ENCODE assay signal across 24 mouse cellular contexts in the genomic region with DNA sequence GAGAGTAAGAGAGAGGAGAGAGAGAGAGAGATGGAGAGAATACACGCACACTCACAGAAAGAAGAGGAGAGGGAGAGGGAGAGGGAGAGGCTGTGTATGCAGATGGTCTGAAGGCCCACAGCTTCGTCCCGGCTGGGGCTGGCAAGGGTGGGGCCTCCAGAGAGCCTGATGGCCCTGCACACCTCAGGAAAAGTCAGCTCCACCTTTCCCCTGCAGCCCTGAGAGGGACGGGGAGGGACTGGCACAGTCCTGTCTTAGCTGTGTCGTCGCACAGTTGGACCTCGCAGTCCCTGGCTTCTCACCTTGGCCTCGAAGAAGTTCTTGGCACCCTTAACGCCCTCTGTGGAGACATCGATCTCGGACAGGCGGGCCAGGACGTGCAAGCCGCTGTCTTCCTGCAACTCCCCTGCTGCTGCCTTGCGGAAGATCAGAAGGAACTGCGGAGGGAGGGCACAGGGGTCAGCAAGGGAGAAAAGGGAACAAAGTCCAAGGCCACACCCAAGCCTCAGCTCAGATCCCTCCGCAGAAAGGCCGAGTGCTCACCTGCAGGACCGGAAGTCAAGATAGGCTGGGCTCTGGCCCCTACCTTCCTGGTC. TPM values are rescaled to one million over a fixed set of nuclear protein-coding genes. Genes with fewer than 3 reads are reported as not detected.
DNase-seq lines count a peak whose midpoint lies in the region; ATAC-seq and TF ChIP-seq lines count a peak whose summit lies in the region.
"Had no signal": no experiment of that assay in that cellular context is flagged by ENCODE, and none has a peak within 500 bp of the region (broad histone marks: within the 10 kb centered on the region; RNA-seq: fewer than 3 reads in every experiment).

No protein-coding gene starts in this region.

- peaks cover 31% of the 10 kb centered on the region for H3K36me3 ChIP-seq in embryonic facial prominence, embryonic 13.5 days
- H3K36me3 ChIP-seq in embryonic facial prominence, embryonic 10.5 days (replicated peaks) = peaks cover 30% of the 10 kb centered on the region
- peaks cover 20% of the 10 kb centered on the region for H3K36me3 ChIP-seq in intestine, embryonic 16.5 days (ENCODE audit: control insufficient read depth, insufficient read depth, low read length)
- H3K36me3 ChIP-seq in stomach, embryonic 16.5 days (ENCODE audit: control insufficient read depth, insufficient read depth, low read length) = peaks cover 9% of the 10 kb centered on the region

- intact Hi-C loops in left cerebral cortex, adult 2 months (cut with DNase I) = no loop called here

- no peak overlapping the region for H3K4me2 ChIP-seq in embryonic facial prominence, embryonic 13.5 days
- H3K4me2 ChIP-seq in intestine, embryonic 16.5 days (ENCODE audit: low read depth, low read length) = 0 out of 2 replicates have a peak overlapping the region, but pooled peaks have one; percentile 2
- H3K4me2 ChIP-seq in stomach, embryonic 16.5 days (ENCODE audit: low read depth, low read length) = no peak overlapping the region
- H3K4me2 ChIP-seq: limb, embryonic 12.5 days; midbrain, embryonic 15.5 days had no signal

- peaks cover 7% of the 10 kb centered on the region; the same call in 1 of the 2 replicates for H3K4me1 ChIP-seq in embryonic facial prominence, embryonic 13.5 days
- peaks cover 12% of the 10 kb centered on the region for H3K4me1 ChIP-seq in embryonic facial prominence, embryonic 10.5 days
- peaks cover 38% of the 10 kb centered on the region for H3K4me1 ChIP-seq in intestine, embryonic 16.5 days (ENCODE audit: control insufficient read depth, insufficient read depth, low read length)
- H3K4me1 ChIP-seq in stomach, embryonic 16.5 days (ENCODE audit: control insufficient read depth, insufficient read depth, low read length) = peaks cover 9% of the 10 kb centered on the region

- WGBS in embryonic facial prominence, embryonic 13.5 days = 78% methylated on average over 19 of the region's 19 CpGs
- WGBS in embryonic facial prominence, embryonic 10.5 days = 74% methylated on average over 19 of the region's 19 CpGs
- WGBS in intestine, embryonic 16.5 days = 54% methylated on average over 19 of the region's 19 CpGs
- 58% methylated on average over 19 of the region's 19 CpGs for WGBS in stomach, embryonic 16.5 days

- no peak for TF ChIP-seq CTCF in left cerebral cortex, adult 2 months (IDR thresholded peaks at IDR 0.05)

- H3K27me3 ChIP-seq in embryonic facial prominence, embryonic 13.5 days = no peaks in the 10 kb centered on the region
- H3K27me3 ChIP-seq in embryonic facial prominence, embryonic 10.5 days (replicated peaks; ENCODE audit: low read depth, poor library complexity, severe bottlenecking) = no peaks in the 10 kb centered on the region
- no peaks in the 10 kb centered on the region for H3K27me3 ChIP-seq in intestine, embryonic 16.5 days (replicated peaks; ENCODE audit: control insufficient read depth, insufficient read depth, low read length)
- H3K27me3 ChIP-seq in stomach, embryonic 16.5 days (ENCODE audit: control insufficient read depth, insufficient read depth, low read length) = no peaks in the 10 kb centered on the region
- H3K27me3 ChIP-seq: limb, embryonic 12.5 days; midbrain, embryonic 15.5 days had no signal

- 0 out of 2 replicates have a peak overlapping the region, but pooled peaks have one; percentile 16 for H3K9ac ChIP-seq in embryonic facial prominence, embryonic 13.5 days
- H3K9ac ChIP-seq in intestine, embryonic 16.5 days (ENCODE audit: low read depth, low read length) = no peak overlapping the region
- H3K9ac ChIP-seq in stomach, embryonic 16.5 days (ENCODE audit: low read length) = no peak overlapping the region
- H3K9ac ChIP-seq: limb, embryonic 12.5 days; liver, embryonic 14.5 days; midbrain, embryonic 15.5 days had no signal

- H3K4me3 ChIP-seq in embryonic facial prominence, embryonic 13.5 days = no peak overlapping the region
- no peak overlapping the region for H3K4me3 ChIP-seq in embryonic facial prominence, embryonic 10.5 days
- no peak overlapping the region for H3K4me3 ChIP-seq in left cerebral cortex, adult 2 months
- no peak overlapping the region for H3K4me3 ChIP-seq in intestine, embryonic 16.5 days (ENCODE audit: low read length)
- H3K4me3 ChIP-seq in stomach, embryonic 16.5 days (replicated peaks; ENCODE audit: low read length) = no peak overlapping the region
- H3K4me3 ChIP-seq: erythroblast, embryonic 14.5 days; layer of hippocampus, adult 2 months; limb, embryonic 12.5 days; midbrain, embryonic 15.5 days had no signal

- DNase-seq in embryonic facial prominence, embryonic 10.5 days (ENCODE audit: low spot score) = no peak
- DNase-seq in left cerebral cortex, adult 2 months (ENCODE audit: extremely low spot score in 1 of 2, low spot score in 2 of 2) = no peak
- no peak for DNase-seq in left cerebral cortex, adult 11 months (ENCODE audit: low spot score)
- no peak for DNase-seq in urinary bladder, adult 18-20 months (ENCODE audit: low spot score in 2 of 2)
- no peak for DNase-seq in thymus, adult 18-20 months
- DNase-seq: adrenal gland, postnatal 14 days; B cell, adult 2 months; right cerebral cortex, postnatal 25 days had no signal

- no peak for ATAC-seq in embryonic facial prominence, embryonic 13.5 days (ENCODE audit: insufficient number of reproducible peaks, insufficient read depth, low FRiP score, low TSS enrichment, low read depth)
- ATAC-seq in intestine, embryonic 16.5 days = peak; percentile 62
- peak; percentile 48; the same call in 1 of the 2 replicates for ATAC-seq in stomach, embryonic 16.5 days (ENCODE audit: insufficient read depth, low FRiP score)
- ATAC-seq: forebrain, embryonic 16.5 days; lung, postnatal 0 days; midbrain, embryonic 15.5 days had no signal

- no peak overlapping the region for H3K27ac ChIP-seq in embryonic facial prominence, embryonic 13.5 days
- no peak overlapping the region for H3K27ac ChIP-seq in embryonic facial prominence, embryonic 10.5 days (replicated peaks)
- peak overlapping the region; percentile 38 for H3K27ac ChIP-seq in left cerebral cortex, adult 2 months
- peak overlapping the region; percentile 80 for H3K27ac ChIP-seq in intestine, embryonic 16.5 days (ENCODE audit: low read length)
- peak overlapping the region; percentile 19 for H3K27ac ChIP-seq in stomach, embryonic 16.5 days (ENCODE audit: low read length)
- H3K27ac ChIP-seq: layer of hippocampus, adult 2 months; limb, embryonic 12.5 days; liver, embryonic 14.5 days; midbrain, embryonic 15.5 days had no signal

- H3K9me3 ChIP-seq in embryonic facial prominence, embryonic 13.5 days = no peaks in the 10 kb centered on the region
- H3K9me3 ChIP-seq in embryonic facial prominence, embryonic 10.5 days = no peaks in the 10 kb centered on the region
- H3K9me3 ChIP-seq in intestine, embryonic 16.5 days (ENCODE audit: control insufficient read depth, low read length) = 0 out of 2 replicates have a peak, but pooled peaks cover 4% of the 10 kb centered on the region
- no peaks in the 10 kb centered on the region for H3K9me3 ChIP-seq in stomach, embryonic 16.5 days (replicated peaks; ENCODE audit: control insufficient read depth, low read length)
- H3K9me3 ChIP-seq: limb, embryonic 12.5 days; midbrain, embryonic 15.5 days had no signal

RNA-seq across cellular contexts. Expression of a gene that starts 14.2 kb away (rescaled TPM):
- polyA plus RNA-seq in embryonic facial prominence, embryonic 13.5 days (2015; fragmentation: Nextera tagmentation; extraction: Ambion mirVana) = not detected in 2 replicates
- not detected in 2 replicates for polyA plus RNA-seq in embryonic facial prominence, embryonic 10.5 days (2016; fragmentation: Nextera tagmentation; extraction: Ambion mirVana)
- total RNA-seq in left cerebral cortex, adult 2 months (2021) = not detected
- 0.29 and 0.87 TPM in 2 replicates for polyA plus RNA-seq in intestine, embryonic 16.5 days (2015; fragmentation: Nextera tagmentation; extraction: Ambion mirVana)
- 0.18 and 0.67 TPM in 2 replicates for polyA plus RNA-seq in stomach, embryonic 16.5 days (2015; fragmentation: Nextera tagmentation; extraction: Ambion mirVana)
- total RNA-seq: adrenal gland, postnatal 14 days; gastrocnemius, adult 18-20 months; heart, postnatal 25 days; layer of hippocampus, adult 2 months; left cerebral cortex, adult 8-10 months; megakaryocyte progenitor cell, adult 5-6 weeks had no signal
- polyA plus RNA-seq: erythroblast, embryonic 14.5 days; forebrain, embryonic 16.5 days; kidney, embryonic 16.5 days; limb, embryonic 12.5 days; liver, embryonic 14.5 days; lung, postnatal 0 days; midbrain, embryonic 15.5 days; neural tube, embryonic 11.5 days had no signal

RNA-seq across cellular contexts. Expression of a gene that starts 14.4 kb away (rescaled TPM):
- 51.2 and 52.0 TPM in 2 replicates for polyA plus RNA-seq in embryonic facial prominence, embryonic 13.5 days (2015; fragmentation: Nextera tagmentation; extraction: Ambion mirVana)
- 40.7 and 41.8 TPM in 2 replicates for polyA plus RNA-seq in embryonic facial prominence, embryonic 10.5 days (2016; fragmentation: Nextera tagmentation; extraction: Ambion mirVana)
- total RNA-seq in left cerebral cortex, adult 2 months (2021) = 100 to 1,000 TPM; 271 to 279 TPM
- polyA plus RNA-seq in intestine, embryonic 16.5 days (2015; fragmentation: Nextera tagmentation; extraction: Ambion mirVana) = 140 and 163 TPM in 2 replicates
- 108 and 110 TPM in 2 replicates for polyA plus RNA-seq in stomach, embryonic 16.5 days (2015; fragmentation: Nextera tagmentation; extraction: Ambion mirVana)

RNA-seq across cellular contexts. Expression of a gene that starts 34.4 kb away (rescaled TPM):
- 0.25 TPM in 1 of 2 replicates, not detected in the other for polyA plus RNA-seq in embryonic facial prominence, embryonic 13.5 days (2015; fragmentation: Nextera tagmentation; extraction: Ambion mirVana)
- not detected in 2 replicates for polyA plus RNA-seq in embryonic facial prominence, embryonic 10.5 days (2016; fragmentation: Nextera tagmentation; extraction: Ambion mirVana)
- total RNA-seq in left cerebral cortex, adult 2 months (2021) = not detected
- polyA plus RNA-seq in intestine, embryonic 16.5 days (2015; fragmentation: Nextera tagmentation; extraction: Ambion mirVana) = 455 and 890 TPM in 2 replicates
- polyA plus RNA-seq in stomach, embryonic 16.5 days (2015; fragmentation: Nextera tagmentation; extraction: Ambion mirVana) = 754 and 1,267 TPM in 2 replicates
- total RNA-seq: heart, postnatal 25 days; layer of hippocampus, adult 2 months; left cerebral cortex, adult 8-10 months; megakaryocyte progenitor cell, adult 5-6 weeks had no signal
- polyA plus RNA-seq: erythroblast, embryonic 14.5 days; forebrain, embryonic 16.5 days; kidney, embryonic 16.5 days; limb, embryonic 12.5 days; liver, embryonic 14.5 days; lung, postnatal 0 days; neural tube, embryonic 11.5 days had no signal

Comparison
In these comparisons a context has a peak if more than half of its experiments do, and no peak if none do; other contexts are left out.
1. H3K27ac ChIP-seq: peak in left cerebral cortex, adult 2 months (single experiment), intestine, embryonic 16.5 days (single experiment) and stomach, embryonic 16.5 days (single experiment); none in embryonic facial prominence, embryonic 13.5 days (single experiment) and embryonic facial prominence, embryonic 10.5 days (single experiment).
2. RNA of a gene that starts 34.4 kb away (polyA plus RNA-seq): 754 to 1,267 TPM in stomach, embryonic 16.5 days and 455 to 890 TPM in intestine, embryonic 16.5 days; 0.25 TPM in embryonic facial prominence, embryonic 13.5 days and not detected in embryonic facial prominence, embryonic 10.5 days; every median in the first group is over 100 times any median in the second.